Mouse (Mus musculus) liver, postnatal 0 days (tissue): ENCODE data around the gene Mrpl43.
A peak's percentile ranks its signal among the peaks of the same experiment; 100 is the strongest.

Experiments used
- CTCF ChIP-seq: sonication (generic); IDR thresholded peaks from 2 replicates; pipeline ENCODE4 v1.5.1; 2016; ENCODE audit warnings: antibody characterized with exemption, low read depth
- EP300 ChIP-seq: IDR thresholded peaks from 2 replicates; pipeline ENCODE4 v1.6.1; 2016; ENCODE audit warnings: antibody characterized with exemption, low read depth, mild to moderate bottlenecking

- TF ChIP-seq EP300 (no peak), CTCF (peak; percentile 35; the same call in 1 of the 2 replicates)
Measured at GRCm38 (mm10) chr19:45002301-45002700, 3.9 kb downstream of the Mrpl43 start.
